Mouse (Mus musculus): ENCODE measurements around the gene Tbc1d19. TPM values are rescaled to one million over a fixed set of nuclear protein-coding genes. Genes with fewer than 3 reads are reported as not detected.

Tbc1d19 gene
- total RNA-seq, 2 experiments from 2014 or later: 61.1 to 72.2 TPM

- intact Hi-C loops (cut with DNase I): no loop called here
Measured at GRCm38 (mm10) chr5:53948606-53949266, 139.3 kb downstream of the Tbc1d19 start.

DNA sequence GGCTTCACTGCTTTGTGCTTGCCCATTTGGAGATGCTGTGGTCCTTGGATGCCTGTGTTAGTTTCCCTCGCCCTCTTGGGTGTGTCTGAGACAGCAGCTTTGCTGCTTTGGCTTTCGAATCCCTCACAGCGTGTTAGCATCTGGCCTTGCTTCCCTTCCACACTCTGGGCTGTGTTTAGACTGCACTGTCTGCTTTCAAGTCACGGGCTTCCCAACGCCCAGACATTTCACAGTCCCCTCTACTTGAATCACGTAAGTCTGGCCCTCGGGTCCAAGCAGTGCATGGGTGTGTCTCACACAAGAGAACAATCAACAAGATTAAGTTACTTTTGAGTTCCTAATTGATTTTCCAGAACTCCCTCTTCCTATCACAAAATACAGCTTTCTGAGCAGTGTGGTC lies 140.8 kb downstream of the Tbc1d19 start:
- no peak for DNase-seq
- intact Hi-C loops (cut with DNase I): no loop called here

More at GRCm38 (mm10) chr5:53948606-53949266, 139.3 kb downstream of the Tbc1d19 start:
- DNase-seq: no peak

- intact Hi-C loops (cut with DNase I): no loop called here
Measured at GRCm38 (mm10) chr5:53953216-53953615, 143.8 kb downstream of the Tbc1d19 start.

More at GRCm38 (mm10) chr5:53953216-53953615, 143.8 kb downstream of the Tbc1d19 start:
- DNase-seq: no peak

Other genes with a start within 250 kb of the Tbc1d19 start
- under 1 TPM in 1 of 2 experiments, not detected in 1; 0.14 TPM for gene Cckar, start 101.9 kb upstream of the Tbc1d19 start, total RNA-seq (2021)
- gene Stim2, start 188.9 kb downstream of the Tbc1d19 start, total RNA-seq (2021): 10 to 100 TPM; 48.5 to 50.2 TPM

Data from left cerebral cortex, postnatal 4 days (tissue).